Mouse (Mus musculus): ENCODE measurements at regions not wholly inside any gene's neighbourhood (a gene's known extent, or its start where the extent isn't known, plus 50 kb on each side); places are given as distances from the start of the nearest gene placed in this dataset.

- no peaks in the 10 kb centered on the region for H3K4me1 ChIP-seq (ENCODE audit: control insufficient read depth in 1 of 2, insufficient read depth in 2 of 2)
- no peak overlapping the region for H3K27ac ChIP-seq (ENCODE audit: insufficient read depth, low read depth)
- no peak for DNase-seq (ENCODE audit: extremely low read depth)
- dilution Hi-C loops (cut with MboI; ENCODE audit: extremely low pct_ligation_motif_present, extremely low pct_unique_long_range_greater_than_20kb, low sequenced_read_pairs), result no loop called here
- no peak overlapping the region for H3K9ac ChIP-seq (ENCODE audit: insufficient read depth, low read depth)
- H3K79me2 ChIP-seq (replicated peaks; ENCODE audit: control insufficient read depth, extremely low read depth, insufficient read depth, poor library complexity, severe bottlenecking), result no peaks in the 10 kb centered on the region
- no peak for TF ChIP-seq PAX5 (IDR thresholded peaks at IDR 0.05; ENCODE audit: low read length)
- TF ChIP-seq JUN (IDR thresholded peaks at IDR 0.05; ENCODE audit: insufficient read depth, low read depth, low read length), result no peak
- no peak for TF ChIP-seq GABPA (IDR thresholded peaks at IDR 0.05; ENCODE audit: insufficient replicate concordance, low read depth, low read length)
- TF ChIP-seq MAFK (IDR thresholded peaks at IDR 0.05; ENCODE audit: insufficient replicate concordance, low read length), result no peak
- TF ChIP-seq ZMIZ1 (IDR thresholded peaks at IDR 0.05; ENCODE audit: low read depth, low read length), result no peak
- TF ChIP-seq ZKSCAN1 (IDR thresholded peaks at IDR 0.05; ENCODE audit: borderline replicate concordance, low read depth, low read length), result no peak
- no peak for TF ChIP-seq EP300 (IDR thresholded peaks at IDR 0.05; ENCODE audit: low read length)
- no peak for TF ChIP-seq IRF4 (IDR thresholded peaks at IDR 0.05; ENCODE audit: low read depth, low read length)
- TF ChIP-seq ETS1 (conservative IDR thresholded peaks at IDR 0.05; ENCODE audit: low read depth, low read length), result no peak
- TF ChIP-seq TBP (conservative IDR thresholded peaks at IDR 0.05; ENCODE audit: low read depth, low read length), result no peak
- H3K36me3 ChIP-seq (replicated peaks in 1 of 2; ENCODE audit: control insufficient read depth in 1 of 2, insufficient read depth in 1 of 2, low read length in 1 of 2), result no peaks in the 10 kb centered on the region
- H3K27me3 ChIP-seq (replicated peaks), result peaks cover 80% of the 10 kb centered on the region
- no peak overlapping the region for H3K4me3 ChIP-seq (replicated peaks in 1 of 3; ENCODE audit: low read depth in 2 of 3, low read length in 2 of 3, poor library complexity in 1 of 3)
- peaks cover 10% of the 10 kb centered on the region for H3K9me3 ChIP-seq (replicated peaks; ENCODE audit: low read length)
- in situ Hi-C loops (cut with MboI; ENCODE audit: low pct_ligation_motif_present, low pct_unique_long_range_greater_than_20kb, low sequenced_read_pairs), result no loop called here
- H3K4me2 ChIP-seq (ENCODE audit: insufficient read depth, low read depth, poor library complexity, severe bottlenecking), result no peak overlapping the region
These were observed 112.1 kb downstream of the Matn1 start for GRCm38 (mm10) chr4:131056293-131056692.

- peaks cover 83% of the 10 kb centered on the region for H3K27me3 ChIP-seq (replicated peaks)
- dilution Hi-C loops (cut with MboI; ENCODE audit: extremely low pct_ligation_motif_present, extremely low pct_unique_long_range_greater_than_20kb, low sequenced_read_pairs) (no loop called here), in situ Hi-C loops (cut with MboI; ENCODE audit: low pct_ligation_motif_present, low pct_unique_long_range_greater_than_20kb, low sequenced_read_pairs) (no loop called here)
- H3K4me2 ChIP-seq (ENCODE audit: insufficient read depth, low read depth, poor library complexity, severe bottlenecking), result no peak overlapping the region
- H3K9me3 ChIP-seq (replicated peaks; ENCODE audit: low read length), result no peaks in the 10 kb centered on the region
- H3K36me3 ChIP-seq (replicated peaks in 1 of 2; ENCODE audit: control insufficient read depth in 1 of 2, insufficient read depth in 1 of 2, low read length in 1 of 2), result no peaks in the 10 kb centered on the region
- H3K4me1 ChIP-seq (ENCODE audit: control insufficient read depth in 1 of 2, insufficient read depth in 2 of 2), result no peaks in the 10 kb centered on the region
- H3K4me3 ChIP-seq (replicated peaks in 1 of 3; ENCODE audit: low read depth in 2 of 3, low read length in 2 of 3, poor library complexity in 1 of 3), result no peak overlapping the region
- H3K9ac ChIP-seq (ENCODE audit: insufficient read depth, low read depth), result no peak overlapping the region
- H3K27ac ChIP-seq (ENCODE audit: insufficient read depth, low read depth), result no peak overlapping the region
- no peaks in the 10 kb centered on the region for H3K79me2 ChIP-seq (replicated peaks; ENCODE audit: control insufficient read depth, extremely low read depth, insufficient read depth, poor library complexity, severe bottlenecking)
- TF ChIP-seq CHD1 (IDR thresholded peaks at IDR 0.05; ENCODE audit: low read depth, low read length) (no peak), CHD2 (IDR thresholded peaks at IDR 0.05; ENCODE audit: low read length) (no peak), E2F4 (IDR thresholded peaks at IDR 0.05; ENCODE audit: insufficient replicate concordance, low read depth, low read length) (no peak), SIN3A (IDR thresholded peaks at IDR 0.05; ENCODE audit: low read length) (no peak), ZKSCAN1 (IDR thresholded peaks at IDR 0.05; ENCODE audit: borderline replicate concordance, low read depth, low read length) (no peak), EP300 (IDR thresholded peaks at IDR 0.05; ENCODE audit: low read length) (no peak), POLR2A (IDR thresholded peaks at IDR 0.05; ENCODE audit: low read depth, low read length) (no peak), ELF1 (IDR thresholded peaks at IDR 0.05; ENCODE audit: low read depth, low read length) (no peak), GABPA (IDR thresholded peaks at IDR 0.05; ENCODE audit: insufficient replicate concordance, low read depth, low read length) (no peak), ETS1 (conservative IDR thresholded peaks at IDR 0.05; ENCODE audit: low read depth, low read length) (no peak)
- no peak for DNase-seq (ENCODE audit: extremely low read depth)
These were observed 115.4 kb downstream of the Matn1 start for GRCm38 (mm10) chr4:131059572-131059971.

Measured in CH12.LX (cell line).